Mouse (Mus musculus): ENCODE measurements around the gene Larp6. TPM values are rescaled to one million over a fixed set of nuclear protein-coding genes. Genes with fewer than 3 reads are reported as not detected.

Gene Larp6
- polyA plus RNA-seq, 1 experiment from 2014 or later, result 1.7 TPM

GRCm38 (mm10) chr9:60751098-60751497 is 38.3 kb downstream of the Larp6 start:
- Histone ChIP-seq H3K27ac (ENCODE audit: low read length) (no peak overlapping the region), H3K4me2 (replicated peaks; ENCODE audit: low read depth, low read length) (no peak overlapping the region), H3K9me3 (ENCODE audit: low read length) (0 out of 2 replicates have a peak, but pooled peaks cover 3% of the 10 kb centered on the region), H3K4me3 (ENCODE audit: low read length) (no peak overlapping the region), H3K4me1 (ENCODE audit: insufficient read depth, low read length) (no peaks in the 10 kb centered on the region), H3K9ac (replicated peaks; ENCODE audit: low read length) (no peak overlapping the region), H3K36me3 (ENCODE audit: insufficient read depth, low read length) (no peaks in the 10 kb centered on the region), H3K27me3 (ENCODE audit: insufficient read depth, low read length) (no peaks in the 10 kb centered on the region)
- ATAC-seq (ENCODE audit: low FRiP score, low TSS enrichment), result no peak
- whole genome bisulfite sequencing, result 88% methylated on average over 5 of the region's 5 CpGs

GRCm38 (mm10) chr9:60751971-60752370 is 39.2 kb downstream of the Larp6 start:
- 28% methylated on average over 6 of the region's 6 CpGs for WGBS
- H3K27me3 ChIP-seq (ENCODE audit: insufficient read depth, low read length), result no peaks in the 10 kb centered on the region
- no peak overlapping the region for H3K4me2 ChIP-seq (replicated peaks; ENCODE audit: low read depth, low read length)
- no peak overlapping the region for H3K27ac ChIP-seq (ENCODE audit: low read length)
- H3K9ac ChIP-seq (replicated peaks; ENCODE audit: low read length), result no peak overlapping the region
- H3K36me3 ChIP-seq (ENCODE audit: insufficient read depth, low read length), result no peaks in the 10 kb centered on the region
- 0 out of 2 replicates have a peak, but pooled peaks cover 3% of the 10 kb centered on the region for H3K9me3 ChIP-seq (ENCODE audit: low read length)
- no peak for ATAC-seq (ENCODE audit: low FRiP score, low TSS enrichment)
- H3K4me1 ChIP-seq (ENCODE audit: insufficient read depth, low read length), result 0 out of 2 replicates have a peak, but pooled peaks cover 3% of the 10 kb centered on the region
- no peak overlapping the region for H3K4me3 ChIP-seq (ENCODE audit: low read length)

DNA sequence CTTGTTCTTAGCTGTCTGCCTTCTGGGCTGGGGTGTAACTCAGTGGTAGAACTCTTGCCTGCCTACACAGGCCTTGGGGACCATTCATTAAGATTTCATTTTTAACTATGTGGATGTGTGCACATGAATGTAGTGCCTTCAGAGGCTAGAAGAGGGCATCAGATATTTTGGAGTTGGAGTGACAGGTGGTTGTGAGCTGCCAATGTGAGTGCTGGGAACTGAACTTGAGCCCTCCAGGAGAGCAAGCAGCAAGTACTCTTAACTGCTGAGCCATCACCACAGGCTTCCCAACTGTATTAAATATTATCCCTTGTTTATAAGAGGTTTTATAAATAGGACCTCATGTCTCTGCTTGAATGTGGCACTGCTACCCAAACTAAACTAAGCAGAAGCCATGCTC is 39.8 kb downstream of the Larp6 start:
- no peaks in the 10 kb centered on the region for H3K27me3 ChIP-seq (ENCODE audit: insufficient read depth, low read length)
- H3K9ac ChIP-seq (replicated peaks; ENCODE audit: low read length), result no peak overlapping the region
- no peaks in the 10 kb centered on the region for H3K36me3 ChIP-seq (ENCODE audit: insufficient read depth, low read length)
- H3K4me3 ChIP-seq (ENCODE audit: low read length), result no peak overlapping the region
- no peak for ATAC-seq (ENCODE audit: low FRiP score, low TSS enrichment)
- H3K9me3 ChIP-seq (ENCODE audit: low read length), result 0 out of 2 replicates have a peak, but pooled peaks cover 3% of the 10 kb centered on the region
- H3K4me2 ChIP-seq (replicated peaks; ENCODE audit: low read depth, low read length), result no peak overlapping the region
- peaks cover 6% of the 10 kb centered on the region; the same call in 1 of the 2 replicates for H3K4me1 ChIP-seq (ENCODE audit: insufficient read depth, low read length)
- H3K27ac ChIP-seq (ENCODE audit: low read length), result no peak overlapping the region

GRCm38 (mm10) chr9:60756258-60756657 is 43.5 kb downstream of the Larp6 start:
- WGBS, result 41% methylated on average over 6 of the region's 6 CpGs
- no peak overlapping the region for H3K9ac ChIP-seq (replicated peaks; ENCODE audit: low read length)
- 0 out of 2 replicates have a peak, but pooled peaks have one; percentile 46 for ATAC-seq (ENCODE audit: low FRiP score, low TSS enrichment)
- H3K4me2 ChIP-seq (replicated peaks; ENCODE audit: low read depth, low read length), result no peak overlapping the region
- no peak overlapping the region for H3K27ac ChIP-seq (ENCODE audit: low read length)
- peaks cover 27% of the 10 kb centered on the region for H3K4me1 ChIP-seq (ENCODE audit: insufficient read depth, low read length)
- H3K27me3 ChIP-seq (ENCODE audit: insufficient read depth, low read length), result no peaks in the 10 kb centered on the region
- H3K4me3 ChIP-seq (ENCODE audit: low read length), result no peak overlapping the region
- H3K36me3 ChIP-seq (ENCODE audit: insufficient read depth, low read length), result no peaks in the 10 kb centered on the region
- 0 out of 2 replicates have a peak, but pooled peaks cover 3% of the 10 kb centered on the region for H3K9me3 ChIP-seq (ENCODE audit: low read length)

DNA sequence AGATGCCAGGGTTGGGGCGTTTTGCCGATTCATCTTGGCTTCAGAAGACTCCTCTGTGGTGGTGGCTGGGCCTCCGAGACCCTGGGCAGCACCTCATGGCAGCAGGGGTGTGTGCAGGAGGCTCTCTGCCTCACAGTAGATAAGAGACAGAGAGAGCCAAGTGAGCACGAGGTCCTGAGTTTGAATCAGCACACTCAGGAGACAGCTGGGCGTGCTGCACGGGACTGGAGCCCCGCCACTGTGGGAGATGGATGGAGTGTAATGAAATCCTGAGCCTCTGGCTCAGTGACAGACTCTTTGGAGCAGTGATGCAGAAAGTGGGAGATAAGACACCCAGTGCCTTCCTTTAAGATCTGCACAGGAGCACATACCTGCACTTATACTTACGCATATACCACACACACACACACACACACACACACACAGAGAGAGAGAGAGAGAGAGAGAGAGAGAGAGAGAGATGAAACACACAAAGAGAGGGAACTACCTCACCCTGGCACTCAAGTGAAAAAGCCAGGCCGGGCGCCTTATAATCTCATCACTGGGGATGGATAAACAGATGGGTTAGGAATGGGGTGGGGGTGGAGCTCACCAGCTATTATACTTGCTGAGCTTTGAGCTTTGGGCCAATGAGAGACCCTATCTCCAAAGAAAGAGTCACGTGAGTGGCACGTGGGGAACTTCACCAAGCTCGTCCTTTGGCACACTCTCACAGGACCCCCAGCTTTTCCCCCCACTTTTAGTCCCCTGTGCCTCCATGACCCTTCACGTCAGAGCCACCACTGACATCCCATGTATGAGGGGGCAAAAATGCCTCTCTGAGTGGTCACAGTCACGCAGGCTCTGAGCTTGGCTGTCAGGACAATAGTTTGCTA is 44.3 kb downstream of the Larp6 start:
- Histone ChIP-seq H3K9ac (replicated peaks; ENCODE audit: low read length) (no peak overlapping the region), H3K27ac (ENCODE audit: low read length) (peak overlapping the region; percentile 62; the same call in 1 of the 2 replicates), H3K4me3 (ENCODE audit: low read length) (no peak overlapping the region), H3K4me1 (ENCODE audit: insufficient read depth, low read length) (peaks cover 27% of the 10 kb centered on the region), H3K4me2 (replicated peaks; ENCODE audit: low read depth, low read length) (no peak overlapping the region), H3K9me3 (ENCODE audit: low read length) (0 out of 2 replicates have a peak, but pooled peaks cover 3% of the 10 kb centered on the region), H3K36me3 (ENCODE audit: insufficient read depth, low read length) (no peaks in the 10 kb centered on the region), H3K27me3 (ENCODE audit: insufficient read depth, low read length) (no peaks in the 10 kb centered on the region)
- 0 out of 2 replicates have a peak, but pooled peaks have one; percentile 46 for ATAC-seq (ENCODE audit: low FRiP score, low TSS enrichment)
- WGBS, result 72% methylated on average over 15 of the region's 15 CpGs

DNA sequence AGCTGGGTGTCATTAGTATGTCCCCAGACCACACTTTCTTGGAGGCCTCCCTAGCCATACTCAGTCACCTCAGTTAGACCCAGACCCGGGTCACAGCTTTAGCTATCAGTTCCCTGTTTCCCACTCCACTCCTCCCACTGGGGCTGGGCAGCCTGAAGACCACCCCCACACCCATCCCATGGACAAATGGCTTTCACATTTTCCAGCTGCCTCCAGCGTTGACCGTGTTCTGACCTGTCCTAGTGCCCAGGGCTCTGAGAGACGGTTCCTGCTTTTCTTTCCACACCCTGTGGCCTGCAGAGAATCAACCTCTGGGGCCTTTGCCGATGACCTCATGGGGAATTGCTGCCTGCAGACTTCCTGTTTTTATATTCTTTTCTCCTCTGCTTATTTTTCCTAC is 45.0 kb downstream of the Larp6 start:
- no peak overlapping the region for H3K4me2 ChIP-seq (replicated peaks; ENCODE audit: low read depth, low read length)
- H3K27me3 ChIP-seq (ENCODE audit: insufficient read depth, low read length), result no peaks in the 10 kb centered on the region
- ATAC-seq (ENCODE audit: low FRiP score, low TSS enrichment), result peak; percentile 79
- H3K9me3 ChIP-seq (ENCODE audit: low read length), result 0 out of 2 replicates have a peak, but pooled peaks cover 3% of the 10 kb centered on the region
- no peaks in the 10 kb centered on the region for H3K36me3 ChIP-seq (ENCODE audit: insufficient read depth, low read length)
- peaks cover 27% of the 10 kb centered on the region for H3K4me1 ChIP-seq (ENCODE audit: insufficient read depth, low read length)
- WGBS, result 8% methylated on average over 5 of the region's 5 CpGs
- H3K4me3 ChIP-seq (ENCODE audit: low read length), result no peak overlapping the region
- H3K27ac ChIP-seq (ENCODE audit: low read length), result peak overlapping the region; percentile 62; the same call in 1 of the 2 replicates
- no peak overlapping the region for H3K9ac ChIP-seq (replicated peaks; ENCODE audit: low read length)

DNA sequence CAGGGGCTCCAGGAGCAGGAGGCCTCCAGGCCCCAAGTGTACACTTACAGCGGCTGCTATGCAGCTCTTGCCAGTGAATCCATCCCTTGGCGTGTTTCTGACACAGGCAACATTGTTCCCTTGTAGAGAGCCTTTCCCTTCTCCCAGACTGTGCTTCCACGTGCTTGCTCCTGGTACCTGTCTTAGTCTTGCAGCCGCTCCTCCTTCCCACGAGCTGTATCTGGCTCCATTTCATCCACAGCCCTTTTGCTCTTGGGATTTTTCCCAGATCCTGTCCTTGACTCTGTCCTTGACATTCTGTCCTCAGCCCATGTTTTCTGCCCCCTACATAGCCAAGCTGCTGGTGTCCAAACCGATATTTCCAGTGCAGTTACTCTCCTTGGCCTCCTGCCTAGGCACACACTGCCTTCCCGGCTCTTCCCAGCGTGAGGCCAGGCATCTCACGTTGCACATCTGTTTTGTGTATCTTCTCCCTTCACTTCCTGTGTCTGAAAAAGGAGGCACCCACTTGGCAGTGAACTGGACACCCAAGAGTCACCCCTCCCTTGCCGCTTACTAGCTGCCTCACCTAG is 46.7 kb downstream of the Larp6 start:
- no peak overlapping the region for H3K4me3 ChIP-seq (ENCODE audit: low read length)
- 47% methylated on average over 10 of the region's 10 CpGs for whole genome bisulfite sequencing
- no peak overlapping the region for H3K9ac ChIP-seq (replicated peaks; ENCODE audit: low read length)
- H3K27me3 ChIP-seq (ENCODE audit: insufficient read depth, low read length), result no peaks in the 10 kb centered on the region
- H3K36me3 ChIP-seq (ENCODE audit: insufficient read depth, low read length), result no peaks in the 10 kb centered on the region
- H3K4me2 ChIP-seq (replicated peaks; ENCODE audit: low read depth, low read length), result no peak overlapping the region
- 0 out of 2 replicates have a peak, but pooled peaks cover 3% of the 10 kb centered on the region for H3K9me3 ChIP-seq (ENCODE audit: low read length)
- peaks cover 27% of the 10 kb centered on the region for H3K4me1 ChIP-seq (ENCODE audit: insufficient read depth, low read length)
- no peak for ATAC-seq (ENCODE audit: low FRiP score, low TSS enrichment)
- no peak overlapping the region for H3K27ac ChIP-seq (ENCODE audit: low read length)

GRCm38 (mm10) chr9:60765181-60765580 is 52.4 kb downstream of the Larp6 start:
- Histone ChIP-seq H3K9me3 (ENCODE audit: low read length) (0 out of 2 replicates have a peak, but pooled peaks cover 3% of the 10 kb centered on the region), H3K27me3 (ENCODE audit: insufficient read depth, low read length) (no peaks in the 10 kb centered on the region), H3K4me2 (replicated peaks; ENCODE audit: low read depth, low read length) (no peak overlapping the region), H3K9ac (replicated peaks; ENCODE audit: low read length) (no peak overlapping the region), H3K27ac (ENCODE audit: low read length) (no peak overlapping the region), H3K36me3 (ENCODE audit: insufficient read depth, low read length) (no peaks in the 10 kb centered on the region), H3K4me3 (ENCODE audit: low read length) (no peak overlapping the region), H3K4me1 (ENCODE audit: insufficient read depth, low read length) (peaks cover 19% of the 10 kb centered on the region)
- ATAC-seq (ENCODE audit: low FRiP score, low TSS enrichment), result no peak
- WGBS, result 25% methylated on average over 2 of the region's 2 CpGs

- Histone ChIP-seq H3K36me3 (ENCODE audit: insufficient read depth, low read length) (no peaks in the 10 kb centered on the region), H3K9me3 (ENCODE audit: low read length) (0 out of 2 replicates have a peak, but pooled peaks cover 4% of the 10 kb centered on the region), H3K27me3 (ENCODE audit: insufficient read depth, low read length) (no peaks in the 10 kb centered on the region), H3K27ac (ENCODE audit: low read length) (peak overlapping the region; percentile 11; the same call in 1 of the 2 replicates), H3K9ac (replicated peaks; ENCODE audit: low read length) (no peak overlapping the region), H3K4me3 (ENCODE audit: low read length) (no peak overlapping the region), H3K4me1 (ENCODE audit: insufficient read depth, low read length) (peaks cover 26% of the 10 kb centered on the region), H3K4me2 (replicated peaks; ENCODE audit: low read depth, low read length) (0 out of 2 replicates have a peak overlapping the region, but pooled peaks have one; percentile 8)
- WGBS, result 65% methylated on average over 9 of the region's 9 CpGs
- ATAC-seq (ENCODE audit: low FRiP score, low TSS enrichment), result no peak
These were observed 55.6 kb downstream of the Larp6 start for GRCm38 (mm10) chr9:60768393-60768792.

All from kidney, embryonic 16.5 days (tissue).